Mouse (Mus musculus): ENCODE measurements around the gene Olfr1040. TPM values are rescaled to one million over a fixed set of nuclear protein-coding genes. Genes with fewer than 3 reads are reported as not detected.
"Not testable (repeated sequence)": the region's sequence is repeated elsewhere in the genome, so short reads cannot be mapped to it uniquely, and the experiment has no call there.

The Olfr1040 gene
- not detected for total RNA-seq (2022)

GRCm38 (mm10) chr2:86146632-86147031, at the start of gene Olfr1040:
Gene Olfr1040 (minus strand): TSS chr2:86146732.
- DNase-seq (ENCODE audit: low spot score in 2 of 2): no peak

- no peak for DNase-seq (ENCODE audit: low spot score in 2 of 2)
These were observed 49.3 kb upstream of the Olfr1040 start for GRCm38 (mm10) chr2:86195863-86196262.

- no peak for DNase-seq (ENCODE audit: low spot score in 2 of 2)
These were observed 39.1 kb upstream of the Olfr1040 start, which contains the start of gene Olfr52 for GRCm38 (mm10) chr2:86185583-86185982. Gene Olfr52 (minus strand): TSS chr2:86185683.

- no peak for DNase-seq (ENCODE audit: low spot score in 2 of 2)
These were observed 33.4 kb upstream of the Olfr1040 start for GRCm38 (mm10) chr2:86179950-86180349.

- DNase-seq (ENCODE audit: low spot score in 2 of 2): no peak
These were observed 31.2 kb upstream of the Olfr1040 start, which contains the start of gene Olfr1044 for GRCm38 (mm10) chr2:86177720-86178119. Gene Olfr1044 (minus strand): TSS chr2:86177820.

- DNase-seq (ENCODE audit: low spot score in 2 of 2): not testable (repeated sequence)
These were observed 28.9 kb upstream of the Olfr1040 start for GRCm38 (mm10) chr2:86175422-86175821.

GRCm38 (mm10) chr2:86167422-86167821, 20.9 kb upstream of the Olfr1040 start, which contains the start of gene Olfr1043:
Gene Olfr1043 (minus strand): TSS chr2:86167522.
- DNase-seq (ENCODE audit: low spot score in 2 of 2): no peak

- no peak for DNase-seq (ENCODE audit: low spot score in 2 of 2)
These were observed 15.2 kb upstream of the Olfr1040 start, which contains the start of gene Olfr1042 for GRCm38 (mm10) chr2:86161738-86162137. Gene Olfr1042 (minus strand): TSS chr2:86161838.

GRCm38 (mm10) chr2:86135828-86136227, 10.7 kb downstream of the Olfr1040 start, which contains the start of gene Olfr1039:
Gene Olfr1039 (minus strand): TSS chr2:86135928.
- no peak for DNase-seq (ENCODE audit: low spot score in 2 of 2)

Other genes starting within 250 kb of the Olfr1040 start
- gene Olfr1024, start 241.7 kb downstream of the Olfr1040 start, total RNA-seq (2022): not detected
- not detected for gene Olfr1025-ps1, start 231.5 kb downstream of the Olfr1040 start, total RNA-seq (2022)
- not detected for gene Olfr1026, start 225.2 kb downstream of the Olfr1040 start, total RNA-seq (2022)
- gene Olfr1028, start 196.3 kb downstream of the Olfr1040 start, total RNA-seq (2022): not detected
- not detected for gene Olfr1029, start 172.8 kb downstream of the Olfr1040 start, total RNA-seq (2022)
- not detected for gene Olfr1030, start 167.5 kb downstream of the Olfr1040 start, total RNA-seq (2022)
- not detected for gene Olfr1031, start 156.4 kb downstream of the Olfr1040 start, total RNA-seq (2022)
- gene Olfr1032, start 141.2 kb downstream of the Olfr1040 start, total RNA-seq (2022): not detected
- under 1 TPM in 1 of 4 experiments, not detected in 3; 0.54 TPM for gene Olfr1033, start 126.1 kb downstream of the Olfr1040 start, total RNA-seq (2022)
- not detected for gene Olfr1034, start 100.9 kb downstream of the Olfr1040 start, total RNA-seq (2022)
- gene Olfr1036, start 72.7 kb downstream of the Olfr1040 start, total RNA-seq (2022): not detected
- not detected for gene Olfr1037, start 59.3 kb downstream of the Olfr1040 start, total RNA-seq (2022)
- gene Olfr1039, start 10.8 kb downstream of the Olfr1040 start, total RNA-seq (2022): not detected
- gene Olfr1042, start 15.1 kb upstream of the Olfr1040 start, total RNA-seq (2022): not detected
- not detected for gene Olfr1043, start 20.8 kb upstream of the Olfr1040 start, total RNA-seq (2022)
- not detected for gene Olfr1044, start 31.1 kb upstream of the Olfr1040 start, total RNA-seq (2022)
- gene Olfr52, start 39.0 kb upstream of the Olfr1040 start, total RNA-seq (2022): not detected
- gene Olfr1045, start 56.3 kb upstream of the Olfr1040 start, total RNA-seq (2022): not detected
- gene Olfr1046, start 72.6 kb upstream of the Olfr1040 start, total RNA-seq (2022): not detected
- gene Olfr1047, start 84.7 kb upstream of the Olfr1040 start, total RNA-seq (2022): not detected
- gene Olfr1048, start 93.6 kb upstream of the Olfr1040 start, total RNA-seq (2022): not detected
- not detected for gene Olfr1049, start 111.6 kb upstream of the Olfr1040 start, total RNA-seq (2022)
- gene Olfr1051, start 132.4 kb upstream of the Olfr1040 start, total RNA-seq (2022): not detected
- not detected for gene Olfr1052, start 145.7 kb upstream of the Olfr1040 start, total RNA-seq (2022)
- not detected for gene Olfr1053, start 168.6 kb upstream of the Olfr1040 start, total RNA-seq (2022)
- gene Olfr1054, start 188.7 kb upstream of the Olfr1040 start, total RNA-seq (2022): not detected
- not detected for gene Olfr1055, start 203.6 kb upstream of the Olfr1040 start, total RNA-seq (2022)
- not detected for gene Olfr1056, start 215.7 kb upstream of the Olfr1040 start, total RNA-seq (2022)
- not detected for gene Olfr1057, start 231.7 kb upstream of the Olfr1040 start, total RNA-seq (2022)
- gene Olfr1058, start 241.8 kb upstream of the Olfr1040 start, total RNA-seq (2022): not detected

Data from gastrocnemius, adult 8-10 months (tissue).